Mouse (Mus musculus): ENCODE measurements around the gene Arrdc2.

Gene Arrdc2

GRCm38 (mm10) chr8:70863956-70864711 lies 24.6 kb upstream of the Arrdc2 start:
- DNase-seq: peak in 1 of 2 experiments; percentile 37

- no peak for DNase-seq
These were observed 23.5 kb upstream of the Arrdc2 start, which contains the start of gene Kcnn1 for GRCm38 (mm10) chr8:70862824-70863641. Gene Kcnn1 (minus strand): TSS chr8:70863258.

DNA sequence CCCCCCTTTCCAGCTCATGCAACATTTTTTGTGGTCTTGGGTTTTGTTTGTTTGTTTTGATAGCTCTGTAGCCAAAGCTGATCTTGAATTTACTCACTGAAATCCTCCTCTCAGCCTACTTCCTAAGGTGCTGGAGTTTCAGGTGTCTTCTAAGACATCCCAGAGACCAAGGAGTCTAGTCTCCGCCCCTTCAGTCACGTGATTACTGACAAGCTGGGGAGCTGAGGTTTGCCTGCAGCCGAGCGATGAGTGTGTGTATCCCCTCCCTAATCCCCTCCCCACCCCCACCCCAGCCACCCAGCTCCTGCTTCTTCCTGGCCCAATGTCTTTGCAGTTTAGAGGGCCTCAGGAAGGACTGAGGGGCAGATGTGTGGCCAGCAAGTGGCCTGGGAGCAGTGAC lies 18.0 kb upstream of the Arrdc2 start:
- no peak for DNase-seq

DNA sequence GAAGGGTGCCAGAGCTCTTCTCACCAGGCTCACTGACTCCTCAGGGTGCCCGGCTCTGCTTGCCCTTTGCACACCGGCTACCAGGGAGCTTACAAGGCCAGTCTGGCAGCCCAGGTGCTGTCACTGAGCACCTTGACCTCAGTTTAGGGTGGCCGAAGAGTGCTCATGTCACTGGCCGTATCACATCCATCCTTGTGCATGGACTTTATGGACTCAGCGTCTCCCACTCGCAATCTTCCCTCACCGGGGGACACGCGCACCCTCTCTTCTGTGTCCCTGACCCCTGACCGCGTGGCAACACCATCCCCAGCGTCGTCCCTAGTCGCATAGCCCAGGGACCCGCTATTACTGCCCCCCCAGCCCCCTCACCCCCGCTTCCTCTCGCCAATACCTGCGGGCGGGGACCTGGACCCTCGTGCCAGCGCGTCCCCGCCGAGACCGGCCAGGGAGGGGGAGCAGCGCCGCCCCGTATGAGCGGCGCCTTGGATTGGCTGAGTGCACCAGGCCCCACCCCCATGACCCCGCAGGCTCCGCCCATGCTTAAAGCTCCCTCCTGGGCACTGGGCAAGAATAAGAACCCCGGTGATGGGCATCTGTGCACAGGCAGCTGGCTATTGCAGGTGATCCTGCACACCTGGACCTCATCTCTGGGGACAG lies 17.1 kb upstream of the Arrdc2 start:
- peak; percentile 71 to 75 for DNase-seq

DNA sequence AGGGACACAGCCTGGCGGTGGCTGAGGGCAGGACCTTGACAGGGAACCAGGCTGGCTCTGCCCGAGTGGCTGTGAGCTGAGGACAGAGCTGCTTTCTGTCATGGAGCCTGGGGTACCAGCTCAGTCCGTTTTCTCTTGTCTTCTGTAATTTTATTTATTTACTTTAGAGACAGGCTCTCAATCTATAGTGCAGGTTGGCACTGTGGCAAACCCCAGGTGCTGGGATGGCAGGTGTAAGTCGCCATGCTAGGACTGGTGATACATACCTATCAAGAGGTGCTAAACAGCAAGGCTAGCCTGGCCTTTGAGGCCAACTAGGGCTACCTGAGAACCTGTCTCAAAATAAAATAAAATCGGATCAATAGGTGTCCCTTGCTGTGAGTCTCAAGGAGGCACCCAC lies 16.5 kb upstream of the Arrdc2 start:
- DNase-seq: no peak

GRCm38 (mm10) chr8:70853863-70854262 lies 14.3 kb upstream of the Arrdc2 start:
- DNase-seq: peak in 1 of 2 experiments; percentile 40

- no peak for DNase-seq
These were observed 13.2 kb upstream of the Arrdc2 start for GRCm38 (mm10) chr8:70852595-70853231.

DNA sequence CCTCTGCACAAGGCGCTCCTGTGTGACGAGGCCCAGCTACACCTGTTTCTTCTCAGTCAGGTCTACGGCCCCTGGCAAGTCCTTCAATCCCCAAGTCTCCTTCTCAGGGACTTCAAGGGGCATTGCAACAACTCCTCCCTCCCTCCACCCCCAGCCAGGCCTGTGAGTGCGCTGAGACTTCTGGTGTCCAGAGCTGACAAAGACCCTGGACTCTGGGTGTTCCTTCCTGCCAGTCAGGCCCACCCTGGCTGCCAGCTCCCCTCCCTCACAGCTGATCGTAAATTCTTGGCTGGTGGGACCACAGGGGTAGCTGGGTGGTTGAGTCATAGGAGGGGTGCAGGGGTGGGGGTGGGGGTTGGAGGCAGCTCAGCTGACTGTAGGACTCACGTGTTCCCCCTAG lies 12.3 kb upstream of the Arrdc2 start:
- DNase-seq: no peak

DNA sequence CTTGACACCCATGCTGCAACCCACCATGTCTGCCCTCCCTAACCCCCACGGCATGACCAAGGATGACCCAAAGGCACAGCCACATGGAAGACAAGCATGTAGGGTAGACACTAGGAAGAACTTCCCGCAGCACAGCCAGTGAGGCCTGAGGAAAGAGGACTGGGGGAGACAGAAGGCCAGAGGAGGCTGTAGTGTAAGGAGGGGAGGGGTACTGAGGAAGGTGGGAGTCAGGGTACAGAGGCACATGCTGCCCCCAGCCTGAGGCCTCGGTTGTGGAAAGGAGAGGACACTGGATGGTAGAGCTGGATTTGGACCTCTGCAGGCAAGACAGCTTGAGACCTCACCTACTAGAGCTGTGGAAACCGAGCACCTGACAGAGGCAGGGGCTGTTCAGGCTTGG lies 11.4 kb upstream of the Arrdc2 start:
- DNase-seq: no peak

- DNase-seq: no peak
These were observed 10.8 kb upstream of the Arrdc2 start for GRCm38 (mm10) chr8:70850132-70850845.

DNA sequence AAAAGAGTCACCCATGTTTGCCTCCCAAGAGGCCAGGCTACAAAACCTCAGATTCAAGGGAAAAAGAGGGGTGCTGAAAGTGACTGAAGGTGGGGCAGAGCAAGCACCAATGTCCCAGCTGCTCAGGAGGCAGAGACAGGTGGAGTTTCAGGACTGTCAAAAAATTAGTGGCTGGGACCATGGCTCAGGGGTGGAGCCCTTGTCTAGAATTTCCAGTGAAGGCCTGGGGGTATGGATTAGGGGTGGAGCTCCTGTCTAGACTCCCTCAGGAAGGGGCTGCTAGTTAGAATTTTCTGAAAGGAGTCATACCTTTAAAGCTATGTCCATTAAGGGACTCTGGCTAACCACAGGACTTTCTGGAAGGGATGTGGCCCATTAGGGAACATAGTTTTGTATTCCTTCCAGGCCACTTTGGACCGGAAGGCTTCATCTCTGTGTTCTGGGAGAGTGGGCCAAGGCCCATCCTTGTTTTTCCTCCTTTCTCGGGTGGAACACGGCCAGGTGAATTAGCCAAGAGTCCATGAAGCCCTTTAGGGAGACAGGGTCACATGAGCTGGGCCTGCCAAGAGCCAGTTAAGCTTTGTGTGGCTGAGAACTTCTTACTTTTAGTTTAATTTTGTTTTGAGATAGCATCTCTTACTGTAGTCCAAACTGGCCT lies 9.9 kb upstream of the Arrdc2 start:
- no peak for DNase-seq

DNA sequence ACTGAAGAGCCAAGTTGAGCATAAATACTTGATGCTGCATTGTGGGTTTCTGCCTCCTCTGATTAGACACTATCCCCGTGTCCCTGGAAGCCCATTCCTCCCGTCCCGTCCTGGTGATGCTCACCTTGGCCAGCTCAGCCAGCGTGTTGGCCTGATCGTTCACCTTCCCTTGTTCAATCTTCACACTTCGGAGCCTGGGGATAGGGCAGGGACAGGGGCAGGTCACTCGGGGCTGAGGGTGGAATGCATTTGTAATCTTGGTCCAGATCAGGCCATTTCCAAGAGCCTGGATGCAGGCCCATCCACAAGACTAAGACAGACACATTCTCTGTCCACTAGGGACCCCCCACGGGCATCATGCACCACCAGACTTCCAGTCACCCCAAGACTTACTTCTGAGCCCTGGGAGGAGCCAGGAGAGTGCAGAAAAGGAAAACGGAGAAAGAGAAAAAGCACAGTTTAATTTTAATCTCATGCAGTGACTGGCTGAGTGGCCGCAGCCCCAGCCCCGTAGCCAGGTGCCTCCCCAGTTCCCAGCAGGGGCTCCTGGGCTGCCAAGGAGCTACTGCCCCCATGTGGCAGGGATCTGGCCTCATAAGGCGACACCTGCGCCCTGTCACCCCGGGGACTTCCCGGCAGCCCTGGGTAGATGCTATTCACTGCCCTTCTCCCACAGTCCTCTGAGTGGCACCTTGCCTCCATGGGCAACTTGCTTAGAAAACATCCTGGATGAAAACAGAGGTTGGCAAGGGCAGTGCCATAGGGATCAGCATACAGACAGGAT lies 7.0 kb upstream of the Arrdc2 start:
- no peak for DNase-seq

DNA sequence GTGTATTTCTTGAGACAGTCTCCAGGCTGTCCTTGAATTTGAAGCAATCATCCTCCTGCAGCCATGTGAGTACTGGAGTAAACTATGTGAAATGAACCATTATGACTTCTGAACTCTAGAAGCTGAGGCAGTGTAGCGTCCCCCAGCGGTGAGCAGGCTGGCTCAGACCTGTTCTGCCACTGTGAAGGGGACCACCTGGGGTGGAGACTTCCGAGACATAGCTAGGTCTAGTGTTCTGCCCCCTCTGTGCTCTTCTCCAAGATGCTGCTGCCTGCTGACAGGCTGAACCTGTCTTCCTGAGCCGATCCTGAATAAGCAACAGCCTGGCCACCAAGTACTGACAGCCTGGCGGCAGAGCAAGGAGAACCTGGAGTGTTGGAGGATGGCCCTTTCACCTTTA lies 5.6 kb upstream of the Arrdc2 start:
- DNase-seq: no peak

GRCm38 (mm10) chr8:70844523-70844922 lies 5.0 kb upstream of the Arrdc2 start:
- DNase-seq: peak; percentile 86 to 93

GRCm38 (mm10) chr8:70843941-70844340 lies 4.4 kb upstream of the Arrdc2 start:
- DNase-seq: no peak

DNA sequence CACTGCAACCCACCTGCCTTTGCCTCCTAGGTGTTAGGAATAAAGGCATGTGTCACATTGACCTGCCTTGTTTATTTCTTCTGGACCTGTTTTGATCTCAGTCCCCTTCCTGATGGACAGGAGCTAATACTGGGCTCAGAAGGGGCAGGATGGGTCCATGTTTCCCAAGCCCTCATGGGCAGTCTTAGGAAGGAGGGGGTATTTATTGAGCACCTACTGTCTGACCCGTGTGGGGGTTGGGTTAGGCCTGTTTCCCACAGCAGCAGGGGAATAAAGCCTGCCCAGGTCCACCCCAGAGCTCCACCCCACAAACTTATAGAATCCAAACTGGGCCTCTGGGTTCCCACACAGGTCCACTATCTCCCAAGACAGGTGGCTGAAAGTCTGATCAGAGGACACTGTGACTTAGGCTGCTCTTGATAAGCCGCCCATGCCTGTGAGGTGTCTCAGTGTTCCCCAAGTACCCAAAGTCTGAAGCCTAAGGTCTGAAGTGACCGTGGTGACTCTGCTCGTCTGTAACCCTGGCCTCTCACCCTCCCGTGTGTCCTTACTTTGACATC lies 3.8 kb upstream of the Arrdc2 start:
- no peak for DNase-seq

DNA sequence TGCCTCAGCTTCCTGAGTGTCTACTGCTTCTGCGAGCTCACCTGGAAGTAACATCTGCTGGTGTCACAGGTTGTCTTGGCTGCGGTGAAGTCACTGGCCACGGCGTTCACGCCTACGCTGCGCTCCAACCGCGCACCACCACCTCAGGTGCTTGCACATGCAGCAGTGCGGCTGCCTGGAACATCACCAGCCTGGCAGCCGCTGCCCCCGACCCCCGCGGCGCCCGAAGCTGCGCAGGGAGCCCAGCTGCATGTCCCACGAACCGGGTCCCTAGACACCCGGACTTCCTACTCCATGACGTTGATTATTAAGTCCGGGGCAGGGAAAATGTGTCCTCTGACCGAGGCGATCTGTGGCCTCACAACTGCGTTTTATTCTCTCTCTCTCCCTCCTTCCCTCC lies 3.0 kb upstream of the Arrdc2 start:
- DNase-seq: no peak

DNA sequence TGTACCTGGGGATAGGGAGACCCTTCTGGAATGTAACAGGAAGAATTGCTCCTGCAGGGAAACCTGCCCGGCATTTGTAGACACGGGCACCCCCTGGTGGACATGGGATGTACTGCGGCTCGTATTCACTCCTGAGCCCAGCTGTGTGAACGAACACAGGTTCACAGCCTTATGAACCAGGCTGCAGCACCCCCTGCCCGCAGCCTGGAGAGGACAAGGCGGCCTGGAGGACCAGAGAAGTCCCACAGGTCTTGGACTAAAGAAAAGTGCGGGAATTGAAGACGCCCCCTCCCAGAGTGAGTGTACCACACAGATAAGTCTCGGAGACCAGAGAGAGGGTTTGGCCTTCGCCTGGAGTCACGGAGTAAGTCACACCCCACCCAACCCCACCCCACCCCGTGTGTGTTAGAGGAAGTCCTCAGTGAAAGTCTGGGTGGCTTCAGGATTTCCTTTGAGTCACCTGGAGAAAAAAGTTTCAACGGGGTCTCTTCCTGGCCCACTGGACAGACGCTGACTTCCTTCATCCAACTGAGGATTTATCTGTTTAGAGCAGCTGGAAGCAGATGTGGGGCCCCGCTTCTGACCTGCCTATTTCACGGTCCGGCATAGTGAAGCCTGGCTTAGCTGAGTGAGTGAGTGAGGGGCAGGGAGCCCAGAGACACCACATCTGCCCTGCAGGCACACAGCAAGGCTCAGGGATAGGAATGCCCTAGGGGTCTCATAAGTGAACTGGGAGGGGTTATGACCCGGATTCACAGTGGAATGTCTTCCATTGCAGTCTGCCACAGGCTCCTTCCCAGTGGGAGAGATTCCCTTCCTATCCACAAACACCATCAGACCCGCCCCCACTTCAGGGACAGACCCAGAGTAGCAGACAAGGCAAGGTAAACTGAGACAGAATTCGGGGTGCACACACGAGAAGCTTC lies 1.9 kb upstream of the Arrdc2 start:
- peak; percentile 86 to 93 for DNase-seq

DNA sequence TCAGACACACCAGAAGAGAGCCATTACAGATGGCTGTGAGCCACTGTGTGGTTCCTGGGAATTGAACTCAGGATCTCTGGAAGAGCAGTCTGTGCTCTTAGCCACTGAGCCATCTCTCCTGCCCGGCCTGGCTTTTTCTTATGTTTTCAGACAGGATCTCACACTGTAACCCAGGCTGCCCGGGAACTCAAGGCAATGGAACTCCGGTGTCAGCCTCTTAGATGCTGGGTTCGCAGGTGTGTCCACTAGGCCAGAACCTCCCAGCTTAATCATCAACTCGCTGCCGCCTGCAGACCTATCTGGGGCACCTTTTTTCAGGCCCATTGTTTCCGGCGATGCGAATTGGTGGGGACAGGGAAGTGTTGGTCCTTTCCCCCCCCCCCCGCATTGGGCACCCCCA lies 1.1 kb upstream of the Arrdc2 start:
- DNase-seq: no peak

All from lung, postnatal 4 days (tissue).